Mouse (Mus musculus): ENCODE results near the gene Cuedc2. TPM values are rescaled to one million over a fixed set of nuclear protein-coding genes. Genes with fewer than 3 reads are reported as not detected.
A peak's percentile ranks its signal among the peaks of the same experiment; 100 is the strongest.

Gene Cuedc2
- 402 and 405 TPM in 2 replicates for polyA plus RNA-seq (2014; fragmentation: Nextera tagmentation; extraction: Ambion mirVana)

DNA sequence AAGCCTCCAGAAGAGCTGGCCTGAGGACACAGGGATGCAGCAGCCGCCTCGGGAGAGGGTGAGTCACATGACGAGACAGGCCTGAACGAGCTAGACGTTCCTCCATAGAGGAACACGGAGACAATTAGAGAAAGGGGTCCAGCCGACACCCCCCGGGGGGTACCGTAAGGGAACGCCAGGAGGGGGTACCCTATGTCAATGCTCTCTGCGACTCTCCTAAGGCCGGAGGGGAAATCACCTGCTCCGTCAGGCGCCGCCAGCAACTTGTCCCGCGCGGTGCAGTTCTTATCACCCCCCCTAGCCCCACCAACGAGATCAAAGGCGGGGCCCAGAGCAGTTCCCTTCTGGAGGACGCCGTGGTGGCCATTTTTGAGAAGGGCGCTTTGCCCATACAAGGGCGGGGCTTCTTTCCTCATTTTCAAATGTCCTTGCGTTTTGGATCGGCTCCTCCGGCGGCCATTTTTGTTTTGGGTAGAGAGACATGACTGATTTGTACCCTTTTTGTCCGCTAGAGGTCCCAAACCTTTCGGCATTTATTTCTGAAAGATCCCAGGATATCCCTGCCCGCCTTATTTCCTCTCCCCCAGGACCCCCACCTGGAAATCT lies at the start of gene Cuedc2:
Gene Cuedc2 (minus strand): TSS at position 372 of the 606 bp plus-strand sequence.
- Histone ChIP-seq H3K27ac (ENCODE audit: low read depth, low read length) (peak within 1 kb of the TSS; percentile 75), H3K9ac (ENCODE audit: low read length) (peak within 1 kb of the TSS; percentile 86), H3K4me2 (ENCODE audit: low read length) (peak within 1 kb of the TSS; percentile 88), H3K4me1 (ENCODE audit: control insufficient read depth, insufficient read depth, low read length) (peaks cover 12% of the 10 kb centered on the region), H3K27me3 (replicated peaks; ENCODE audit: control insufficient read depth, insufficient read depth, low read length) (no peaks in the 10 kb centered on the region), H3K4me3 (ENCODE audit: low read depth, low read length) (peak within 1 kb of the TSS; percentile 66), H3K36me3 (ENCODE audit: control insufficient read depth, insufficient read depth, low read length) (no peaks in the 10 kb centered on the region), H3K9me3 (replicated peaks; ENCODE audit: control insufficient read depth, low read length) (no peaks in the 10 kb centered on the region)
- DNase-seq (ENCODE audit: low spot score) (peak; percentile 98), ATAC-seq (peak; percentile 90)
- under 1% methylated on average over 29 of the region's 31 CpGs for WGBS

DNA sequence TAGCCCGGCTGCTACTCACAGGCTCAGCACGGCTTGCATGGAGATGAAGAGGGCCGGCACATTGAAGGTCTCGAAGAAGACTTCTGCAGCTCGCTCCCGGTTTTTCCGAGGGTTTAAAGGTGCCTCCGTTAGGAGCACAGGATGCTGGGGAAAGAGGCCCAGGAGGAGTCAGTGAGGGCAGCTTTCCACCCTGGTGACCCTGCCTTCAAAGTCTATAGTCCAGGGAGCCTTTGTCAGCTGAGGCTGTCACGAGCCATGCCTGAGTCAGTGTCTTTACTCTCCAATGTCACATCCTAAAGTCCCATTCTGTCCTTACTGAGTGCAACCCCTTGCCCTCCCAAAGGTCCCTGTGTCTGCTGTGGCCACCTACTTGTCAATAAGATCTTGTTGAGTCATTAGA lies 43.8 kb upstream of the Cuedc2 start:
- ATAC-seq, result no peak
- Histone ChIP-seq H3K27me3 (replicated peaks; ENCODE audit: control insufficient read depth, insufficient read depth, low read length) (no peaks in the 10 kb centered on the region), H3K4me3 (ENCODE audit: low read depth, low read length) (no peak overlapping the region), H3K4me2 (ENCODE audit: low read length) (no peak overlapping the region), H3K36me3 (ENCODE audit: control insufficient read depth, insufficient read depth, low read length) (peaks cover 96% of the 10 kb centered on the region), H3K27ac (ENCODE audit: low read depth, low read length) (no peak overlapping the region), H3K4me1 (ENCODE audit: control insufficient read depth, insufficient read depth, low read length) (no peaks in the 10 kb centered on the region), H3K9ac (ENCODE audit: low read length) (no peak overlapping the region), H3K9me3 (replicated peaks; ENCODE audit: control insufficient read depth, low read length) (no peaks in the 10 kb centered on the region)
- 95% methylated on average over 9 of the region's 9 CpGs for WGBS
- DNase-seq (ENCODE audit: low spot score), result no peak

DNA sequence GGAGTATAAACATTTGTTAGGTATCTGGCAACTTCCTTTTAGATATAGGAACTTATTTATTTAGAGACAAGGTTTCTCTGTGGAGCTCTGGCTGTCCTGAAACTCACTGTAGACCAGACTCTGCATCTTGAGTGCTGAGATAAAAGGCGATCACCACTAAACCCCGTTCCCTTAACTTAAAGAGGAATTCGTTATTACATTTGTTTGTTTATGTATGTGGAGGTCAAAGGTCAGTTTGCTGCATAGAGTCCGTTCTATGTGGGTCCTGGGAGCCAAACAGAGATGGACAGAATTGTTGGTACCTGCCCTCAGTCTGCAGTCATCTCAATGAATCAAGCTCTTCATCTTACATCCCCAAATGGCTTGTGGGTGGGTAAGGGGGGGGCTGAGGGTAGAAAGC lies 37.4 kb upstream of the Cuedc2 start:
- no peaks in the 10 kb centered on the region for H3K9me3 ChIP-seq (replicated peaks; ENCODE audit: control insufficient read depth, low read length)
- no peak overlapping the region for H3K4me2 ChIP-seq (ENCODE audit: low read length)
- ATAC-seq (no peak), DNase-seq (ENCODE audit: low spot score) (no peak)
- H3K36me3 ChIP-seq (ENCODE audit: control insufficient read depth, insufficient read depth, low read length), result peaks cover 49% of the 10 kb centered on the region
- H3K9ac ChIP-seq (ENCODE audit: low read length), result no peak overlapping the region
- 66% methylated on average over 4 of the region's 4 CpGs for WGBS
- H3K27ac ChIP-seq (ENCODE audit: low read depth, low read length), result no peak overlapping the region
- H3K27me3 ChIP-seq (replicated peaks; ENCODE audit: control insufficient read depth, insufficient read depth, low read length), result no peaks in the 10 kb centered on the region
- no peaks in the 10 kb centered on the region; the same call in 1 of the 2 replicates for H3K4me1 ChIP-seq (ENCODE audit: control insufficient read depth, insufficient read depth, low read length)
- no peak overlapping the region for H3K4me3 ChIP-seq (ENCODE audit: low read depth, low read length)

DNA sequence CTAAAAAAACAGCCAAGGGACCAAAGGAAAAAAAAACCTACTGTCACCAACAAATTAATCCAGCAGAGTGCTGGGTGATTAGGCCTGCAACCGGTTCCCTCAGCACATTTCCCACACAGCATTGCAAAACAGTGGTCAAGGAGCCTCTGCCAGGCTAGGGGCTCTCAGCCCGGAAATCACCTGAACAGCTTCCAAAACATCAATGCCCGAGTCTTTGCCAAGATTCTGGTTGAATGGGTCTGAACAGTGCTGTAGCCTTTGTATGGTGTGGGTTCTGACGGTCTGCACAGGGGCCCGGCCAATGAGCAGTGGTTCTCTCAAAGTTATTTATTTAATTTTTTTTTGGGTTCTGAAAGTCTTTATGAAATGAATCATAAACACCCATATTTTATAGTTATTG lies 37.0 kb upstream of the Cuedc2 start:
- no peak overlapping the region for H3K4me2 ChIP-seq (ENCODE audit: low read length)
- 21% methylated on average over 5 of the region's 5 CpGs for WGBS
- no peak overlapping the region for H3K9ac ChIP-seq (ENCODE audit: low read length)
- H3K4me1 ChIP-seq (ENCODE audit: control insufficient read depth, insufficient read depth, low read length), result no peaks in the 10 kb centered on the region; the same call in 1 of the 2 replicates
- H3K9me3 ChIP-seq (replicated peaks; ENCODE audit: control insufficient read depth, low read length), result no peaks in the 10 kb centered on the region
- H3K4me3 ChIP-seq (ENCODE audit: low read depth, low read length), result no peak overlapping the region
- peak; percentile 71 for DNase-seq (ENCODE audit: low spot score)
- H3K27me3 ChIP-seq (replicated peaks; ENCODE audit: control insufficient read depth, insufficient read depth, low read length), result no peaks in the 10 kb centered on the region
- peaks cover 45% of the 10 kb centered on the region for H3K36me3 ChIP-seq (ENCODE audit: control insufficient read depth, insufficient read depth, low read length)
- H3K27ac ChIP-seq (ENCODE audit: low read depth, low read length), result no peak overlapping the region
- ATAC-seq, result peak; percentile 74

DNA sequence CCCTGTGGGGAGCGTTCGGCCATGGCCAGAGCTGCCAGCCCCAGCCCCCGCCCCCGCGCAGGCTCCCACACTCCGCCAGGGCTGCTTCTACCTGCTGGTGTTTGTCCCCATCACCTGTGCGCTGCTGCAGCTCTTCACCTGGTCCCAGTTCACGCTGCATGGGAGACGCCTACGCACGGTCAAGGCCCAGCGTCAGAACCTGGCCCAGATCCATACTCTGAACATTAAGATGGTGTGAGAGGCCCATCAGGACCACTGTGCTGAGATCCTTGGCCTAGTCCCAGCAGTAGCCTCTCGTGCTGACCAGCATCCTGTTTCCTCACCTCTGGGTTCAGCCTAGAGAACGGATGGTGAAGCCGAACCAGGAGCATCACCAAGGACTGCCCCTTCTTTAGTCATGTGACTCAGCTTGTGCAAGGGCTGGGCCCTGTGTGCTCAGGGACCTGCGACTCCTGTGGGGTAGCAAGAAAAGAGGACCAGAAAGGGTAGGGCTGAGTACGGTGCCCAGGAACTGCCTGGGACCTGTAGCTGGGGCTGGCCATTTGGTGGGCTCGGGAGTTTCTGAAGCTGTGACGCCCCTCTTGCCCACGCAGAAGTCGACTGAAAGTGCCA lies 36.1 kb upstream of the Cuedc2 start:
- Histone ChIP-seq H3K4me3 (ENCODE audit: low read depth, low read length) (no peak overlapping the region), H3K9me3 (replicated peaks; ENCODE audit: control insufficient read depth, low read length) (no peaks in the 10 kb centered on the region), H3K36me3 (ENCODE audit: control insufficient read depth, insufficient read depth, low read length) (peaks cover 36% of the 10 kb centered on the region), H3K4me2 (ENCODE audit: low read length) (no peak overlapping the region), H3K27ac (ENCODE audit: low read depth, low read length) (peak overlapping the region; percentile 66), H3K9ac (ENCODE audit: low read length) (no peak overlapping the region), H3K4me1 (ENCODE audit: control insufficient read depth, insufficient read depth, low read length) (no peaks in the 10 kb centered on the region; the same call in 1 of the 2 replicates), H3K27me3 (replicated peaks; ENCODE audit: control insufficient read depth, insufficient read depth, low read length) (no peaks in the 10 kb centered on the region)
- no peak for DNase-seq (ENCODE audit: low spot score)
- WGBS, result 47% methylated on average over 21 of the region's 21 CpGs
- ATAC-seq, result 0 out of 2 replicates have a peak, but pooled peaks have one; percentile 29

DNA sequence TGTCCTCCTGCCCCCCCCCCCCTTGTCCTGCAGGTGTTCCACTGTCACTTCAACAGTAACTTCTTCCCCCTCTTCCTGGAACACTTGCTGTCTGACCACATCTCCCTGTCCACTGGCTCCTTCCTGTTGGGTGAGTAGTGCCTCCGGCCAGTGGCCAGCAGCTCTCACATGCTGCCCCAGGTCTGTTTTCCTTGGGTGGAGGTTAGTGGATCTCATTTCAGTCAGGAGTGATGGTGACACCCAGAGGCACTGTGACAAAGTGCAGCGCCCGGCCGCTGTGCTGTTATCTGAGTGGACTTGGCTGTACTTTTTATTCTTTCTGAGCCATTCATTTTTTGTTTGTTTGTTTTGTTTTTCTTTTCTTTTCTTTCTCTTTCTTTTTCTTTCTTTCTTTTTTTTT lies 30.7 kb upstream of the Cuedc2 start:
- H3K4me2 ChIP-seq (ENCODE audit: low read length), result no peak overlapping the region
- WGBS, result 36% methylated on average over 4 of the region's 4 CpGs
- H3K9me3 ChIP-seq (replicated peaks; ENCODE audit: control insufficient read depth, low read length), result no peaks in the 10 kb centered on the region
- H3K4me3 ChIP-seq (ENCODE audit: low read depth, low read length), result no peak overlapping the region
- DNase-seq (ENCODE audit: low spot score) (peak; percentile 46), ATAC-seq (no peak)
- no peaks in the 10 kb centered on the region; the same call in 1 of the 2 replicates for H3K36me3 ChIP-seq (ENCODE audit: control insufficient read depth, insufficient read depth, low read length)
- H3K4me1 ChIP-seq (ENCODE audit: control insufficient read depth, insufficient read depth, low read length), result no peaks in the 10 kb centered on the region
- no peak overlapping the region for H3K9ac ChIP-seq (ENCODE audit: low read length)
- no peak overlapping the region for H3K27ac ChIP-seq (ENCODE audit: low read depth, low read length)
- no peaks in the 10 kb centered on the region for H3K27me3 ChIP-seq (replicated peaks; ENCODE audit: control insufficient read depth, insufficient read depth, low read length)

DNA sequence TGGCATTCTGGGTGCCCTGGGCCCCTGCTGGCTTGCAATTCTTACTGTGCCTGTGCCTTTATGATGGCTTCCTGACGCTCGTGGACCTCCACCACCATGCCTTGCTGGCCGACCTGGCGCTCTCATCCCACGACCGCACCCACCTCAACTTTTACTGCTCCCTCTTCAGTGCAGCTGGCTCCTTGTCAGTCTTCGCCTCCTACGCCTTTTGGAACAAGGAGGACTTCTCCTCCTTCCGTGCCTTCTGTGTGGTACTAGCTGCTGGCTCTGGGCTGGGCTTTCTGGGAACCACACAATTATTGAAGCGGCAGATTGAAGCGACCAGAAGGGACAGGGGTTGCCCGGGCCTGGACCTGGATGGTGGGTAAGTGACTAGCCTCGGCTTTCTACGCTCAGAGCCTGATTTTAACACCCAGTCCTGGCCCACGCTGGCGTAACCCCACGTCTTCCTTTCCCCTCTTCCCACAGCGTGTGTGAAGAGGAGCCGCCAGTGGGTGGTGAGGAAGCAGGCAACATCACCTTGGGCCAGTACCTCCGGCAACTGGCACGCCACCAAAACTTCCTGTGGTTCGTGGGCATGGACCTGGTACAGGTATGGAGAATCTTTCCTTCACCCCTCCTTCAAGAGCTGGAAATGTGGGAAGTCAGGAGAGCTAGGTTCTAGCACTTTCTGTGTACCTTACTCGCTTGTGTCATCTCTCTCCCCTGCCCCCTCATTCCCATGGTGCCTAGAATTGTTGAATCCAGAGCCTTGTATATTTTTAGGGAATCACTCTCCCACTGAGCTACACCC lies 29.5 kb upstream of the Cuedc2 start:
- no peaks in the 10 kb centered on the region for H3K27me3 ChIP-seq (replicated peaks; ENCODE audit: control insufficient read depth, insufficient read depth, low read length)
- DNase-seq (ENCODE audit: low spot score), result no peak
- no peak overlapping the region for H3K4me3 ChIP-seq (ENCODE audit: low read depth, low read length)
- H3K9me3 ChIP-seq (replicated peaks; ENCODE audit: control insufficient read depth, low read length), result no peaks in the 10 kb centered on the region
- no peak overlapping the region for H3K9ac ChIP-seq (ENCODE audit: low read length)
- WGBS, result 90% methylated on average over 23 of the region's 23 CpGs
- no peak for ATAC-seq
- H3K36me3 ChIP-seq (ENCODE audit: control insufficient read depth, insufficient read depth, low read length), result no peaks in the 10 kb centered on the region; the same call in 1 of the 2 replicates
- no peak overlapping the region for H3K4me2 ChIP-seq (ENCODE audit: low read length)
- no peaks in the 10 kb centered on the region for H3K4me1 ChIP-seq (ENCODE audit: control insufficient read depth, insufficient read depth, low read length)
- H3K27ac ChIP-seq (ENCODE audit: low read depth, low read length), result no peak overlapping the region

DNA sequence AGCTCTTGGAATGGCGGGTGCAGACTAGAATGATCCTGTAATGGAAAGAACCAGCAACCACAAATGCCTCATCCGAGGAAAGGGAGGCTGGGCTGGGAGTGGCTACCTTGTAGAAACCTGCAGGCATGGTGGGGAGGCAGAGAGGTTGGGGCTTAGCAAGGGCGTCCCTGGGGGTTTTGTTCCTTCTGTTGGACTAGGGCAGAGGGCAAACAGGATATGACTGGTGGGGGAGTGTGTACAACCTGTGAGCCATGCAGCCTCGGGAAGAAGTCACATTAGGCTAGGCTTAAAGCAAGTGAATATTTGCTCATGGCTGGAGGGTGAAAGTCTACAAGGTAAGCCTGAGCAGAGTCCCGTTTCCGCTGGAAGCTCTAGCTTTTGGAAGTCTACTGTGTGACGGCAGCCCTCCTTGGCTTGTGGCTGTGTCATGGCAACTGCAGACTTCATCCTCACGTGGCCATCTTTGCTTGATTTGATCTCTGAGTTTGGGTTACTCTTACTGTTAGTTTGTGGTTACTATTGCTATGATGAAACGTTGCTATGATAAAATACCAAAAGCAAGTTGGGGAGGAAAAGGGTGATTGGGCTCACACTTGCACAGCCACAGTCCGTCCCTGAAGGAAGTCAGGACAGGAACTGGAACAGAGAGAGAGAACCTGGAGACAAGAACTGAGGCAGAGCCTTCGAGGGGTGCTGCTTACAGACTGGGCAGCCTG lies 24.9 kb upstream of the Cuedc2 start:
- H3K27me3 ChIP-seq (replicated peaks; ENCODE audit: control insufficient read depth, insufficient read depth, low read length), result no peaks in the 10 kb centered on the region; the same call in 1 of the 2 replicates
- 91% methylated on average over 11 of the region's 11 CpGs for WGBS
- no peak overlapping the region for H3K9ac ChIP-seq (ENCODE audit: low read length)
- H3K27ac ChIP-seq (ENCODE audit: low read depth, low read length), result no peak overlapping the region
- H3K9me3 ChIP-seq (replicated peaks; ENCODE audit: control insufficient read depth, low read length), result no peaks in the 10 kb centered on the region
- H3K4me3 ChIP-seq (ENCODE audit: low read depth, low read length), result no peak overlapping the region
- no peak overlapping the region for H3K4me2 ChIP-seq (ENCODE audit: low read length)
- H3K36me3 ChIP-seq (ENCODE audit: control insufficient read depth, insufficient read depth, low read length), result no peaks in the 10 kb centered on the region
- DNase-seq (ENCODE audit: low spot score) (no peak), ATAC-seq (no peak)
- H3K4me1 ChIP-seq (ENCODE audit: control insufficient read depth, insufficient read depth, low read length), result no peaks in the 10 kb centered on the region
